Mouse (Mus musculus) activated CD4-positive, CD25-positive, alpha-beta regulatory T cell, adult 4 months (primary cell): Measurements from ENCODE around the gene Tas1r3. TPM values are rescaled to one million over a fixed set of nuclear protein-coding genes. Genes with fewer than 3 reads are reported as not detected.

Source experiments
- ATAC-seq: one replicate; pipeline ENCODE4 v1.8.0; 2017
- polyA plus RNA-seq, 2 experiments: library from polyadenylated mRNA; unstranded; fragments of 100-300 nt; shearing (Covaris generic); gene quantifications; one replicate each; pipeline ENCODE4 v1.2.1; 2017

The Tas1r3 gene
- polyA plus RNA-seq, 2 experiments from 2014 or later, result 0.16 to 0.25 TPM

- ATAC-seq, result no peak
Observed at GRCm38 (mm10) chr4:155886330-155886729, 23.2 kb upstream of the Tas1r3 start.

- no peak for ATAC-seq
Observed at GRCm38 (mm10) chr4:155883587-155883986, 20.4 kb upstream of the Tas1r3 start.

- no peak for ATAC-seq
Observed at GRCm38 (mm10) chr4:155871404-155871803, 8.2 kb upstream of the Tas1r3 start.

DNA sequence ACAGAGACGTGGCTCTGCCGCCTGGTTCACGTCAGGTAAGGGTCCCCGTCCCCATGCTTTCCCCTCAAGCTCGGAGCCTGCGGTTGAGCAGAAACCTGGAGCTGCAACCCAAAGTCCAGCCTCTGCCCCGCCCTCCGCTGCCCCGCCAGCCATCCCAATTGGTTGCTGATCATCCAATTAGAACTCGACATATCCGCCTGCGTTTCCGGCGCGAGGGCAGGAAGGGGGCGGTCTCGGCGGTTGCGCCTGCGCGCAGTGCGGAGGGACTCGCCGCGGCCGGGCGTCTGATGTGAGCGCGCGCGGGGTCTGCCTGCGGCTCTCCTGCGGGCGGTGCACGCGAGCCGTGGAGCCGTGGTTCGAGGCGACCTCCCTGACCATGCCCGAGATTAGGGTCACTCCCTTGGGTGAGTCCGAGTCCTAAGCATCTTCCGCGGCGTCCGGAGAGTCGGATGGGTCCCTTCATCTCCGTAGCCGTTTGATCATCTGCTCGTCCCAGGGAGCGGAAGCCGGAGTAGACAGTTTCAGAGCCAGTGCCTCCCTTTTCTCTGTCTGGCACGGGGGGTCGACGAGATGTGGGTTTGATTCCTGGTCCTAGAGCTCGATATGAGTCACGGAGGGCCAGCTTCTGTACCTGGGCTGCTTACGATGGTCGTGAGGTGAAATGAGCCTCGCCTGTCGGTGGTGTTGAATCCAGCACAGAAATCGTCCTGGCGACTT, 6.3 kb upstream of the Tas1r3 start, which contains the start of the genes Cptp and Ints11:
Cptp (minus strand) TSS at position 124 of the 717 bp plus-strand sequence.
Ints11 (plus strand) TSS at position 230 of the 717 bp plus-strand sequence.
- ATAC-seq, result peak; percentile 96

- peak; percentile 36 for ATAC-seq
Observed at GRCm38 (mm10) chr4:155868614-155869298, 5.6 kb upstream of the Tas1r3 start.

DNA sequence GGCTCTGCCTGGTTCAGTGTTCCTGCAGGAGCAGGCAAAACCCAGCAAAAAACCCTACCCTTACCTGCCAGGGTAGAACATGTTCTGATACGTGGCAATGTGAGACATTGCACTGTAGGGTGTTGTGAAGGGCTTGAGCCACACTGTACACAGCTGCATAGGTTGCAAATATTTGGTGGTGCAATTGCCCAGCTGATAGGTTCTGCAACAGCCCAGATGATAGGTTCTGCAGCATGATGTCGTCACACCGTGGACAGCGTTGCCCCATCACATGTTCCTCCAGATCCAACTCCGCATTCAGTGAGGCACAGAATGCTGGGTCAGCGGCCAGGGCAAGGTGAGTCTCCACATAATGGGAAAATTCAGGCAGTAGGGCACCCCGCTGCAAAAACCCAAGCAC, 1.4 kb downstream of the Tas1r3 start:
- no peak for ATAC-seq

DNA sequence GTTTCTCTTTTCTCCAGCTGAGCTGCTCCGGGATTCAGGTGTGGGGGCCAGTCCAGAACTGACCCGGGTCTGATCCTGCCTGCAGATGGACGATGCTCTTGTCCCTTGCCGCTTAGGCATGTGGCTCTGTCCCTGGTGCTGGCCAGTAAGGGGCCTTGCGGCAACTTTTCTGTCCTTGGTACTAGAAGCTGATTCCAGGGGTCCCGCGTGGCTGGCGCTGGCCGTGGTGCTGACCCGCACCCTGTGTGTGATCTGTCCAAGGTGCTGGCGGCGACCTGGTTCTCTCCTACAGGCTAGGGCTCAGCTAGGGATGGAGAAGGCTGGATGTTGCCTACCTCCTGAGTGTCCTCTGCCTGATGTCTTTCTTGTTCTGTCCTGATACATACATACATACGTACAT, 3.8 kb downstream of the Tas1r3 start:
- ATAC-seq, result no peak

DNA sequence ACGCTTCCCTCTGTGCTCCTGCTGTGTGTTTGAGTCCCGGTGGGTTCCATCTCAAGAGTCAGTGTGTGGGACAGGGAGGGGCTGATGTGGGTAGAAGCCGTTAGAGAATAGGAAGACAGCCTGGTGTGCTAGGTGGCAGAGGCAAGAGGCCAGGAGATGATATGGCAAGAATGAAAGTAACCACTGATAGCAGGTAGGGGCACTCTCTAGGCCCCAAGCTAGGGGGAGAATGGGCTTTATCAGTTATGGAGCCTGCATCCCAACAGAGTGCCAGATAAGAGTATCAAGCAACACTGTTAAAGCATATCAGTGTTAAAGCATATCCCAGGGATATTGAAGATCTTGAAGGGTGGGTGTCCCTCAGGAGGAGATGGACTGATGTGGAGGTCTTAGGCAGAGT, 6.3 kb downstream of the Tas1r3 start:
- ATAC-seq, result no peak

- ATAC-seq, result no peak
Observed at GRCm38 (mm10) chr4:155856071-155856470, 7.1 kb downstream of the Tas1r3 start.

GRCm38 (mm10) chr4:155854991-155855390, 8.2 kb downstream of the Tas1r3 start:
- no peak for ATAC-seq

- ATAC-seq, result no peak
Observed at GRCm38 (mm10) chr4:155853421-155853820, 9.7 kb downstream of the Tas1r3 start.

DNA sequence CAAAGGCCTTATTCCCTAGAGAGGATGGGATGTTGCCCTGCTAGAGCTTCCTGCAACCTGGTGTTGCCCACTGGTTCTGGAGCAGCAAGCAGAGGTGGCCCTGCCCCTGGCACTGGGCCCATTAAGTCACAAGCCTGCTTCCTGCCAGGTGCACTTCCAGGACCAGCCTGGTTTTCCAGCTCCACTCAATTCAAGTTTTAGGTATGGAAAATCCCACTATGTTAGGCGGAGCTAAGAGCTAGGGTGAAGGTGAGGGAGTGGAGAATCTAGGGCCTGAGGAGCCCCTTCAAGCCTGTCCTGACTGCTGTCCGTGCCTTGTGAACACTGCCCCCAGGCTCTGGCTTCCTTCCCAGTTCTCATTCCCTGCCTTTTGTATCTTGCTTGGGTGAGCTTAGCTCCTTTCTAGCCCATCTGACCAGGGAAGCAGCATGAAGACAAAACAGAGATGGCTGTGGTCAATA, 11.2 kb downstream of the Tas1r3 start:
- no peak for ATAC-seq

- no peak for ATAC-seq
Observed at GRCm38 (mm10) chr4:155851368-155851767, 11.8 kb downstream of the Tas1r3 start.

GRCm38 (mm10) chr4:155849792-155850451, 13.2 kb downstream of the Tas1r3 start:
- no peak for ATAC-seq

DNA sequence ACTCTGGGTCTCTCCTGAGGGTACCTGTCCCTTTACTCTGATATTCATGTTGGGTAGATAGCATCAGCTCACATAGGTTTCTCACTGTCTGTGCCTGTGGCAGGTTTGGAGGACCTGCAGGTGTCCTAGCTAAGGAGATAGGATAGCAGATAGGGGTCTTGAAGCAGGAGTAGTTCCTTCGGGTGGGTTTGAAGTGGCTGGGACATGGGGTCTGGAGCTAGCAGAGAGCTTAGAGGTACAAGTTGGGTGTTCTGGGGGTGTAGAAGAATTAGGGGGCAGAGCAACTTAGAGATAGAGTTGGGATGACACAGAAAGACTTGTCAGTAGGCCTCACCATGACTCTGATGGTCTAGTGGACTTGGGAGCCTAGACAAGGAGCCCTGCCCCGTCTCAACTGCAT, 13.8 kb downstream of the Tas1r3 start:
- ATAC-seq, result no peak

- ATAC-seq, result no peak
Observed at GRCm38 (mm10) chr4:155848434-155849095, 14.6 kb downstream of the Tas1r3 start.

- ATAC-seq, result no peak
Observed at GRCm38 (mm10) chr4:155847591-155848352, 15.4 kb downstream of the Tas1r3 start.

DNA sequence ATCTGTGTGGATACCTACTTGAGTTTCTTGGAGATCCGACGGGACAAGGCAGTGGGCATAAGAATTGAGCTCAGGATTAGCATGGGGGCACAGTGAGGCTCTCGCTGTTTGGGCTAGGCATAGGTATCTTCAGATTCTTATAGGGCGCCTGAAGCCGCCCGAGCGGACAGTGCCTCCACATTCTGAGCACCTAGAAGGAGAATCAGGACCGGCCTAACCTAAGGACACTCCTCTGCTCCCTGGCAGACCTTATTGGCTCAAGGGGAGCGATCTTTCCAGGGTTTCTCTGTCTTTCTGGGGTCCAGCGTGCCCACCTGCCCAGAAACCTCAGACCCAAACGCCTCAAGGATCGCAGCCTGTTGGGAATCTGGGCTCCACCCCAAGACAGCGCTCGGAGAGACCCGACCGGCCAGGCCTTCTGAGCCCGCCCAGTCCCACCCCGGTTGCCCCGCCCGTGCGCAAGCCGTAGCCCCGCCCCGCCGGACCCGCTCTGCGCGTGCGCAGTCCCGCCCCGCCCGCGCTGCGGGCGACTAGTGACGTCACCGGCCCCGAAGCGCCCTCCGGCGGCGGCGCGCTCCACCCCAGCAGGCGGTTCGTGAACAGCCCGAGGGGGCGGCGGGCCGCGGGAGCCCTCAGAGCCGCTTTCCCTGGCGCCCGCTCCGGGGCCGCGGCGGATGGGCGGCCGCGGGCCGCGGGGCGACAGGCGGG, 16.1 kb downstream of the Tas1r3 start, which contains the start of gene Dvl1:
Dvl1 (plus strand) TSS at position 532 of the 708 bp plus-strand sequence.
- peak; percentile 83 for ATAC-seq

DNA sequence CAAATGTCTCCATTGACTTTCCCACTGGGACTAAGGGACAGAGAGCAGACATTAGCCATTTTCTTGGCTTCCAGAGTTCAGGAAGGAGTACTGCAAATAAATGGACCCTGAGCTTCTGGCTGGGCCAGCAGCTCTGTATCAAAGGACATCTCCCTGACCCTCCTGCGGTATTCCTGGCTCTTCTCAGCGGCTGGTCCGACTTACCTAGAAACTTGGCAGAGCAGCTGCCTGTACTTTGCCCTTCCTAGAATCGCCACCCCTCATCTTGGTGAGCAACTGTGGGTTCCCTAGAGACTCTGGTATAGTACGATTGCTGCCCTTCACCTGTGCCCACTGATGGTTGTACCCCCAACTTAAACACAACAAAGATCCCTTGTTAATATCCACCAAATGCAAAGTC, 19.9 kb downstream of the Tas1r3 start:
- ATAC-seq, result no peak

- ATAC-seq, result peak; percentile 34
Observed at GRCm38 (mm10) chr4:155841651-155842270, 21.4 kb downstream of the Tas1r3 start.

- ATAC-seq, result peak; percentile 92
Observed at GRCm38 (mm10) chr4:155841003-155841454, 22.1 kb downstream of the Tas1r3 start.
